Mouse (Mus musculus) thymus, adult 2 months (tissue): ENCODE measurements around the gene Grin1.

ENCODE experiments used
- CTCF ChIP-seq: fragments of 200-500 bp; IDR thresholded peaks from 2 replicates; pipeline ENCODE4 v1.5.1; 2012; ENCODE audit warnings: mild to moderate bottlenecking, control low read depth, low read length, moderate library complexity, borderline replicate concordance; ENCODE audit not compliant: control insufficient read depth, poor library complexity, insufficient read depth; ENCODE audit errors: extremely low read depth
- POLR2A ChIP-seq: fragments of 200-500 bp; IDR thresholded peaks from 2 replicates; pipeline ENCODE4 v1.6.1; 2012; ENCODE audit warnings: mild to moderate bottlenecking, low read length, control low read depth, moderate library complexity; ENCODE audit not compliant: control insufficient read depth, poor library complexity, insufficient read depth; ENCODE audit errors: extremely low read depth

GRCm38 (mm10) chr2:25263623-25264285, 55.2 kb downstream of the Grin1 start:
- TF ChIP-seq CTCF (no peak), POLR2A (no peak)
